Mouse (Mus musculus): Measurements from ENCODE around the gene Atp6v0e2. TPM values are rescaled to one million over a fixed set of nuclear protein-coding genes. Genes with fewer than 3 reads are reported as not detected.

The Atp6v0e2 gene
- total RNA-seq (2015) (not detected in 2 replicates), total RNA-seq (2017) (0.48 TPM in 1 of 2 replicates, not detected in the other)

DNA sequence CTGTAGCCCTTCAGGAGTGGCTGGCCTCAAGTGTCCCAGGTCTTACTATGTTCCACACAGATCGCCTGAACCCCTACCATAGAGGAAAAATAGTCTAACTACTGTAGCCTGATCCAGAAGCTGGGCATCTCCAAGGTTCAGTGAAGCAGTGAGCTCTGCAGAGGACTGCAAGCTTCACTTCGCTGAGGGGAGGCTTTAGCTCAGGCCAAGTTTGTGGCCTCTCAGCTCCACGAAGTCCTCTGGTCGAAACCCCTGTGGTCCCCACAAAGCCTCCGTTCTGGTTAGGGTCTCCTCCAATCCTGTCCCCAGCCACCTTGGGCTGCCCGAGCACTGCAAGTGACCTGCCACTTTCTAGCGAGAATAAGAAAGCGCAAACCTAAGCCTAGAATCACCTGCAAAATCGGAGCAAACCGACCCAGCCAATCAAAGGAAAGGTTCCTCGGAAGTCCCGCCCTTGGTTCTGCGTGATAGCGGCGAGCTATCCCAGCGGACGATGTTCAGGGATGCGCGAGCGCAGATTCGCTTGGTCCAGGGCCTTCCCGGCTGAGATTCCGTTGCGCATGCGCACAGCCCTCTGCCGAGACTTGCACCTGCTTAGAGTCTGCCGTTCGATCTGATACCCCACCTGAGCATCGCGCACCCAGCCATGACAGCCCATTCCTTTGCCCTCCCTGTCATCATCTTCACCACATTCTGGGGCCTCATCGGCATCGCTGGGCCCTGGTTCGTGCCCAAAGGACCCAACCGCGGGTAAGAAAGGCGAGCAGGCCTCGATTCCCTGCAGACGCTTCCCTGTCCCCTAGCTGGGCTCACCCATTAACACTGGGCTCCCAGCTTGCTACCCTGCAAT, at the start of gene Atp6v0e2:
Gene Atp6v0e2, plus strand, starts transcription at position 511 of the 850 bp plus-strand sequence.
- ATAC-seq (ENCODE audit: poor library complexity, severe bottlenecking): no peak

- no peak for ATAC-seq (ENCODE audit: poor library complexity, severe bottlenecking)
These were observed 49.4 kb upstream of the Atp6v0e2 start for GRCm38 (mm10) chr6:48487747-48488725.

- ATAC-seq (ENCODE audit: poor library complexity, severe bottlenecking): no peak
These were observed 47.7 kb upstream of the Atp6v0e2 start for GRCm38 (mm10) chr6:48489741-48490140.

DNA sequence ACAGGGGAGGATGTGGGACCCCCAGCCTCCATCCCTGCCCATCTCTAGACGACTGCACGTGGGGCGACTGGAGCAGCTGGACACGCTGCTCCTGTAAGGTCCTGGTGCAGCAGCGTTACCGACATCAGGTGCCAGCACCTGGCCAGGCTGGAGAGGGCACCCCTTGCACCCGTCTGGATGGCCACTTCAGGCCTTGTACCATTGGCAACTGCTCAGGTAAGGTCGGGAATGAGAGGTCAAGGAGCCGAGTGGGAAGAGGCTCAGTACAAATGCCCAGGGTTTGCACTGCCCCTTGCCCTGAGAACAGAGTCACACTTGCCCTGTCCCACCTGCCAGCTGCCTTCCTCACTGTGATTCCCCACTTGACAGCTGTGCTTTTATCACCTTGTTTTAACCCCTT, 46.1 kb upstream of the Atp6v0e2 start:
- ATAC-seq (ENCODE audit: poor library complexity, severe bottlenecking): no peak

- no peak for ATAC-seq (ENCODE audit: poor library complexity, severe bottlenecking)
These were observed 44.2 kb upstream of the Atp6v0e2 start for GRCm38 (mm10) chr6:48493136-48493730.

DNA sequence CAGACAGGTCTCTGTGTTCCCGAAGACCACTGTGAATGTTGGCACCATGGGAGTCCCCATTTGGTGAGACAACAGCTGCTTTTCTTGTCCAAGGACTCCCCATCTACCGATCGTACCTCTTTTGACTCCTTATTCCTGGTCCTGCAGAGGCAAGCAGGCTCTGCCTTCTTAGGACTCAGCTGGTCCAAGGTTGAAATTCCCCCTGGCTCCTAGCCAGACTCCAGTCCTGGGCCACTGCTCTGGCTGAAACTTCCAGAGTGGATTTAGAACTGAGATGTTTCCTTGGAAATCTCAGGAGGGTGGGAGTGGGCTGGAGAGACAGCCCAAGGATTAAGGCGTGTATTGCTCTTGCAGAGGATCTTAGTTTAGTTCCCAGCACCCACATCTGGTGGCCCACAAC, 39.9 kb upstream of the Atp6v0e2 start:
- no peak for ATAC-seq (ENCODE audit: poor library complexity, severe bottlenecking)

GRCm38 (mm10) chr6:48503847-48504240, 33.6 kb upstream of the Atp6v0e2 start:
- ATAC-seq (ENCODE audit: poor library complexity, severe bottlenecking): peak; percentile 29; the same call in 1 of the 2 replicates

DNA sequence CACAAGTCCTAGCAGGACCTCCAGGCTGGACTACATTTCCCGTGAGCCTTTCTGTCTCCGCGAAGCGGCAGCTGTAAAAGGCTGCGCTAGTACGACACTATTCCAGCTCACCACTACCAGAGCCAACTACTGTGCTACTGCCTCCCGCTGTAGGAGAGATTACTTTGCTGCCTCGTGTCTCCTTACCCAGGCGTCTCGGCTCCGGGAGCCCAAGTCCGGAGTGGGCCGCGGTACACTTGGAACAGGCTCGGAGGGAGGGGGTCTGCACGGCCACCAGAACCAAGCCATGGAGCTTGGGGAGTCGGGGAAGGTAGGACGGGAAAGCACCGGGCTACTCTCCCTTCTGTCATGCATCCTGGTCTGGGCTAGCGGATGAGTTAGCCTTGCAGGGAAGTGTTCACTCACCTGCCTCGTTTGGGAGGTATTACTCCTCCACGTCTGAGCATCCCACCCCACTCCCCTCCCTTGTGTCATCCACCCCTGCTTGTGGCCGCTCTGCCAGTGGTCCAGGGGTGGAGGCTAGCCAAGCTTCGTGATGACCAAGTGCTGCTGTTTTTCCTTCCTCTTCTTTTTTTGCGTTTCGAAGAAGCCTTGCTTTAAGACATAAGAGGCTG, 33.1 kb upstream of the Atp6v0e2 start:
- peak; percentile 94 for ATAC-seq (ENCODE audit: poor library complexity, severe bottlenecking)

DNA sequence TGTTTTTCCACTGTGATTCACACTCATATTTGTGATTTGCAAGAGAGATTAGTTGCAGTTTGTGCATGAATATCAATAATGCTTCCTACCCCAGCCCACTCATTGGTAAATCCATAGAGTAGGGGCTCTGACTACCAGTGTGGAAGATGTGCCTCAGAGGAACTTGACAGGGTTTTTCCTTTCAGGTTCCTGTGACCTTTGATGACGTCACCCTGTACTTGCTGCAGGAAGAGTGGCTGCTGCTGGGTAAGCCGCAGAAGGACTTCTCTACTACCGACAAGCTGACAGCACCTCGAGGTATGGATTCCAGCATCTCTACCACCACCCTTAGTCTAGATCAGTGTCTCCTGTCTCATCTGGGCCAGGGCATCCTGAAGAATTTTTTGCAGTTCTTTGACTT, 29.3 kb upstream of the Atp6v0e2 start:
- no peak for ATAC-seq (ENCODE audit: poor library complexity, severe bottlenecking)

DNA sequence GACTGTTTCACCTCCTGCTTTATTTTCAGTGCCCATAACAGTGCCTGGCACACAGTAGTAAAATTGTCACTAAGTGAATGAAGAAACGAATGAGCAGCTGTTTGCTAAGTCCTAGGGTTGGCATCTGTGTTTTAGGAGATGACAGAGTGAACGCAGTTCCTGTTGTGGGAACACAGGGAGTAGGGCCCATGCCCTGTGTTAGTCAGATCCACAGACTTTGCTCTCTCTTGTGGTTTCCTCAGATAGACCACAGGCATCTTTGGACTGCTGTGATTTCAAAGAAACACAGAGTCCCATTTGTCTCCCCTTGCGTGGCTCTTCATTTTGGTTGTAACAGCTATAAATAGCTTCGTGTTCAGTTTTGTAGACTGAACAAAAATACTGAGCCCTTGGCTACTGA, 27.0 kb upstream of the Atp6v0e2 start:
- no peak for ATAC-seq (ENCODE audit: poor library complexity, severe bottlenecking)

- ATAC-seq (ENCODE audit: poor library complexity, severe bottlenecking): no peak
These were observed 25.6 kb upstream of the Atp6v0e2 start for GRCm38 (mm10) chr6:48511861-48512260.

DNA sequence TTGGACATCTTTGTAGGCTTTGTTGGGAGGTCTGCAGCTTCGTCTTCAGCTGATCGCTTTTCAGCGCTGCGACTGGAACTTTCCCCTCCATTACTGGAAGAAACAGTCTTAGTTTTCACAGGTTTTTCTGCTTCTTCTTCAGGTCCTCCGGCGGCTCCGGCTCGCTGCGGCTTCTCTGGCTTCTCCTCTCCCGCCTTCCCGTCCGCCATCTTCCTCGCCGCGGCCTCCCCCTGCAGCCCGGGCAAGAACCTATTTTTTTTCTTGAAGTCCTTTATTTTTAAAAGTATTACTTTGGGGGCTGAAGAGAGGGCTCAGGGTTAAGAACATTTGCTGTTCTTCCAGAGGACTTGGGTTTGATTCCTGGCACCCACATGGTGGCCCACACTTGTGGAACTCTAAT, 12.5 kb upstream of the Atp6v0e2 start:
- ATAC-seq (ENCODE audit: poor library complexity, severe bottlenecking): peak; percentile 99

DNA sequence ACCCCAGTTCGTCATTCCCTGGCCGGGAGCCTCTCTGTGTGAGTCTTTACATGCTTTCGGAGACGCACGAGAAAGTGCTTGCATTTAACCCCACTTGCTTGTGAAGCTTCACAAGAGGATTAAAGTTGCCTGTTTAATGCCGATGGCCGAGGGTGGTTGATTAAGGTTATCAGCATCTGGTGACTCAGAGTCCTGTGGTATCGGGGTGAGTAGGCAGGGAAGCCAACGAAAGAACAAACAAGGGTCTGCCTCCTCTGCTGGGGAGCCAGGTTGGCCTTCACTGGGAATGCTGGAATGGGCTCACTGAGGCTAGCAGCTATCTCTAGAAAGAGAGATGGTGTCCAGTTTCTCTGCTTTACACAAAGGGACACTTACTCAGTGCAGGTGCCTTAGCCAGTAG, 9.5 kb upstream of the Atp6v0e2 start:
- ATAC-seq (ENCODE audit: poor library complexity, severe bottlenecking): no peak

GRCm38 (mm10) chr6:48529261-48529660, 8.2 kb upstream of the Atp6v0e2 start:
- ATAC-seq (ENCODE audit: poor library complexity, severe bottlenecking): no peak

- no peak for ATAC-seq (ENCODE audit: poor library complexity, severe bottlenecking)
These were observed 7.5 kb upstream of the Atp6v0e2 start for GRCm38 (mm10) chr6:48529871-48530440.

- ATAC-seq (ENCODE audit: poor library complexity, severe bottlenecking): no peak
These were observed 6.6 kb upstream of the Atp6v0e2 start for GRCm38 (mm10) chr6:48530862-48531261.

GRCm38 (mm10) chr6:48533475-48533874, 3.9 kb upstream of the Atp6v0e2 start:
- ATAC-seq (ENCODE audit: poor library complexity, severe bottlenecking): no peak

- ATAC-seq (ENCODE audit: poor library complexity, severe bottlenecking): no peak
These were observed 2.5 kb upstream of the Atp6v0e2 start for GRCm38 (mm10) chr6:48534913-48535312.

DNA sequence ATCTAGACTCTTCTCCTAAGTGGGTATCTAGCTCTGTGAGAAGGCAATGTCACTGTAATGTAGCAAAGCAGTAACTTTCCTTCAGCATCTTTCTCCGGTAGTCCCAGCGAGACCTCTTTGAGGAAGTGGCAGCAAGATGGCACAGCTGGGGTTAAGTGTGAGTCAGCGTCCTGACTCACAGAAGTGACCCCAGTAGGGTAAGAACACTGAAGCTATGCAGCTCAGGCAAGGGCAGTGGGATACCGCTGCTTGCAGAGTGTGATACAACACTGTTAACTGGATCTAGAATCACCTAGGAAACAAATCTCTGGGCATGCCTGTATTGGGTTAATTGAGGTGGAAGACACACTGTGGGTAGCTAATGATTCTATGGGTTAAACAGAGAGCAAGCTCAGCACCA, 1.3 kb upstream of the Atp6v0e2 start:
- no peak for ATAC-seq (ENCODE audit: poor library complexity, severe bottlenecking)

Data from megakaryocyte, adult 5-6 weeks (primary cell).